Mouse (Mus musculus): ENCODE measurements around the gene Cecr2.

Cecr2 gene

GRCm38 (mm10) chr6:120667911-120668310 is 1.7 kb downstream of the Cecr2 start:
- DNase-seq (ENCODE audit: low spot score in 2 of 2) = no peak

DNA sequence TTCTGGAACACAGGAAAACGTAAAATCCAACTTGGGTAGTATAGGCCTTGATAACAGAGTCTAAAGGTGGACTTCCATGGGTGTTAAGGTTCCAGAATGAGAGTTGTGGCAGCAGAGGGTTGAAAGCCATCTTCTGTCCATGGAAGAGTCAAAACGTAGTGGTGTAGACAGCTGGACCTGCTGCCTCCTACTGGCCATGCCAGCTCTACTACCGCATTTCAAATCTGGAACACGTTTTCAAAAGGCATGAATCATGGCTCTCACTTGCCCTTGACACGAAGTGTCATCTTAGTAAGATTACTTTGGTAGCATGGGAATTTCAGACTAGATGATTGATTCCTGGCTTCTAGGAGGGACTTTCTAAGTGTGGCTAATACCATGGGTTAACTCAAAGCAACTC is 8.0 kb downstream of the Cecr2 start:
- DNase-seq (ENCODE audit: low spot score in 2 of 2) = no peak

GRCm38 (mm10) chr6:120674881-120675280 is 8.7 kb downstream of the Cecr2 start:
- no peak for DNase-seq (ENCODE audit: low spot score in 2 of 2)

DNA sequence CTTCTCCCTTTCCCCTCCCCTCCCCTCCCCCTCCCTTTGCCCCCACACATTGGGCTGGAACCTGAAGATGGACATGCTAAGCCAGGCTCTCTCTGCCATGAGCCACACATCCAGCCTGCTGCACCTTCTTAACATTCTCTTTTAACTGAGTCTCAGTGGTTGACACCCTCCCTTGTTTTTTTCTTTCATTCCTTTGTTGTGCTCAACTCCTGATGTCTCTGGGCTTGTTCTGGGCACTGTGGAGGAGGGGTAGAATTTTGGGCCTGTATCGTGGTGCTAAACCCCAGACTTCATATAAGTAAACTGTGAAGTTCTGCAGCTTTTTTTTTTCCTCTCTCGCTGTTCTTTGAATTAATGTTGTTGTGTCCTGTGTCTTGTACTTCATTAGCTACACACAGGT is 9.8 kb downstream of the Cecr2 start:
- DNase-seq (ENCODE audit: low spot score in 2 of 2) = no peak

GRCm38 (mm10) chr6:120683351-120683750 is 17.2 kb downstream of the Cecr2 start:
- no peak for DNase-seq (ENCODE audit: low spot score in 2 of 2)

GRCm38 (mm10) chr6:120684750-120685149 is 18.6 kb downstream of the Cecr2 start:
- no peak for DNase-seq (ENCODE audit: low spot score in 2 of 2)

GRCm38 (mm10) chr6:120686872-120687650 is 20.9 kb downstream of the Cecr2 start:
- DNase-seq (ENCODE audit: low spot score in 2 of 2) = no peak

- DNase-seq (ENCODE audit: low spot score in 2 of 2) = no peak
These were observed 34.1 kb downstream of the Cecr2 start for GRCm38 (mm10) chr6:120700221-120700620.

- DNase-seq (ENCODE audit: low spot score in 2 of 2) = no peak
These were observed 38.2 kb downstream of the Cecr2 start for GRCm38 (mm10) chr6:120704376-120704775.

GRCm38 (mm10) chr6:120708759-120709158 is 42.6 kb downstream of the Cecr2 start:
- DNase-seq (ENCODE audit: low spot score in 2 of 2) = no peak

GRCm38 (mm10) chr6:120714806-120715205 is 48.6 kb downstream of the Cecr2 start:
- no peak for DNase-seq (ENCODE audit: low spot score in 2 of 2)

- no peak for DNase-seq (ENCODE audit: low spot score in 2 of 2)
These were observed 49.1 kb downstream of the Cecr2 start for GRCm38 (mm10) chr6:120715227-120715626.

DNA sequence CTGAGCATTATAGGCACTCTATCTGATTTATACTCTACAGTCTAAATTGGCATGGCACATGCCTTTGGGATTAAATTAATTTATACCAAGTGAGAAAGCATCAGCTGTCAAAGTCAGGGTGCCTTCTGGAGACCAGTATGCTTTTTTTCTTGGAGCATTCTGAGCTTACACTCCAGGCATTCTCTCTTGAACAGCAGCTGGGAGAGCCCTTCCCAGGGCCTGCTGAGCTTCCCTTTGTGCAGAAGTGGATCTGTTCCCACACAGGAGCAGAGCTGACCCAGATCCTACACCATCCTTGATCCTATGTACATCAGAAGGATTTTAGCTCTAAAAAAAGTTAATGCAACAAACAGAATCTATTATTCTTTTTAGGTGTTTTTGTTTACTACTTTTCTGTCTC is 49.7 kb downstream of the Cecr2 start:
- no peak for DNase-seq (ENCODE audit: low spot score in 2 of 2)

DNA sequence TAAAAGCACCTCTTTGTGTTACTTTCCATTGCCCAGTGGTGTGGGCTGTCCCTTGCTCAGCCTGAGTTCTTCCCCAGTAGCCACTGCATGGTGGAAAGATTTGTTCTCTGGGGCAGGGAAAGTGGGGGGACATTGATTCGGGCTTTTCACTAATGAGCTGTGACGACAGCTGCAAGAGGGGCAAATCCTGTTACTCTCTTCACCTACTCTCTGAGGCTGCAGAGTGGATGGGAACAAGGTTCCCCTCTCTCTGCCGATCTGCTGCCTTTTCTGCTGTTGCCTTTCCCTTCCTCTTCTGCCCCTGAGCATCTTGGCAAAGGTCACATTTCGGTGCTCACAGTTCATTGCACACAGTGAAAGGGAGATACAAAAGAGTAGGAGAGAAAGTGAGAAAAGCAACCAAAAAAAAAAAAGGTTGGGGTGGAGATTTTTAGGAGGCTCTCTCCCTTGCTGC is 50.4 kb downstream of the Cecr2 start:
- no peak for DNase-seq (ENCODE audit: low spot score in 2 of 2)

DNA sequence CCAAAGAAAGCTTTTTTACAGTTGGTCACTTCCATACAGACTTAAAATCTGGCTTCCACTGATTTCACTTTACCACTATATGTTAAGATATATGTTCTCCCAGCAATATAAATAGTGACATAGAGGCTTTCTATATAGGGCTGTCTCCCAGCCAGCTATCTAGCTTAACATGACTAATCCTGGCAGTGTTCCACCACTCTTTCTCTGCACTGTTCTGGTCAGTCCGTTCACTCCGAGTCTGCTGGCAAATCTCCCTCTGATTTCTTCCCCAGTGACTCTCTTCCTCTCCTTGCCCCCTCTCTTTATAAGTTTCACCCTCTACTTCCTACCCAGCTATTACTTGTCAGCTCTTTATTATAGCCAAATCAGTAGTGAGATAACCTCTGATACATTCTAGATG is 59.8 kb downstream of the Cecr2 start:
- DNase-seq (ENCODE audit: low spot score in 2 of 2) = no peak

DNA sequence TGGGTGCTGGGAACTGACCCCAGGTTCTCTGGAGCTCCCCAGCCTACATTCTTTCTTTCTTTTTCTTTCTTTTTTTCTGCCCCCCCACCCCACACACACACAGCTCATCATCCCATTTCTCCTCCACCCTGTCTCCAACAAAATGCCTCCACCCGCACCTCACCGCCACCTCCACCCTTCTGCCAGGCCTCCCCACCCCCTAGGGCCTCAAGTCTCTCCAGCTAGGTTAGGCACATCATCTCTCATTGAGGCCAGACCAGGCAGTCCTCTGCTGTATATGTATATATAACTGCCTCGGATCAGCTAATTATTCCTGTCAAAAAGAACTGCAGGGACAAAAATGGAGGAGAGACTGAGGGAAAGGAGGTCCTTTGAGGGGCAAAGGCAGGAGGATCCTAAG is 69.8 kb downstream of the Cecr2 start:
- no peak for DNase-seq (ENCODE audit: low spot score in 2 of 2)

DNA sequence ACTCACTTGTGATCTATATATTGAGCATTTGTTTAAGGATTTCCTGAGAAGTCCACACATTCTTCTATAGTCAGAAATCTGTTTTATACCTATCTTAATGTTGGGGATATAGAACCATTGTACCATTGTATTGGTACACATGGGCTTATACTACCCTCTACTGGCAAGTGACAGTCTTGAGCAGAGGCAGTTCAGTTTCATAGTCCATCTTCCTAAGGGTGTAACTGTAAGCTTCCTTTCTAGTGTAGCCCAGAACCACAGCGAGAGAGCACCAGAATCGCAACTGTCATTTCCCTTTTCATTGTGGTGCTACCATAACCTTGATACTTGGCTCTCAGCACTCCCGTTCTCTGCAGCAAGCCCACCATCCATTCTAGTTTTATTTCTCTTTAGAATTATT is 70.4 kb downstream of the Cecr2 start:
- DNase-seq (ENCODE audit: low spot score in 2 of 2) = peak in 1 of 2 experiments; percentile 54

DNA sequence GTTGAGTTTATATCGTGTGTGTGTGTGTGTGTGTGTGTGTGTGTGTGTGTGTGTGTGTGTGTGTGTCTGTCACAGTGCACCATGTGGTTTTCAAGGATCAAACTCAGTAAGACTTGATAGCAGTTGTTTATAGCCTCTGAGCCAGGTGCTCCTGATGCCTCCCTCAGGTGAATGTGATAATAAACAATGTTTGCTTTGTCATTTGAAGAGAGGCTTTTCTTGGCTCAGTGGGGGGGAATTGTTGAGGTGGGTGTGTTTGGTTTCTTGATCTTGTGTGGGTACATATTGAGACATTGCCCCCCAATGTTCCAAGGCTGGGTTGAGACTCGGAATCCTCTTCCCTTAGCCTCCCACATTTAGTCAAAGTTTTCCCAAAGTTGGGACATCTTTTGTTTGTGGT is 77.0 kb downstream of the Cecr2 start:
- no peak for DNase-seq (ENCODE audit: low spot score in 2 of 2)

DNA sequence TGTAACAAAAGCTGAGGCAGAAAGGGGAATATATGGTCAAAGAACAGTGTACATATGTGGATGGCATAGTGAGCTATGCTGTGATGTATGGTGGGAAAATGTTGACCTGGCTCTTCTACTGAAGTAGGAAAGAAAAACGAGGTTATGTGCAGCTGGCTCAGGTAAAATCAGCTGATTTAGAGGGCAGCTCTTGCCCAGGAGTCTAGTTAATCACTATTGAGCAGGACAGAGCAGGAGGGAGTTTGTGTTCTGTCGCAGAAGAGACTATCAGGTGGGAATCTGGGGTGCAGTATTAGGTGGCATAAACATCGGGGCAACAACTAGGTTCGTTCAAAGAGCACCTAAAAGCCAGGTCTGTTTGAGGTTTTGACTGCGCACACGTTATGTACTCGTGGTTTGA is 78.1 kb downstream of the Cecr2 start:
- no peak for DNase-seq (ENCODE audit: low spot score in 2 of 2)

GRCm38 (mm10) chr6:120746416-120746815 is 80.2 kb downstream of the Cecr2 start:
- no peak for DNase-seq (ENCODE audit: low spot score in 2 of 2)

- DNase-seq (ENCODE audit: low spot score in 2 of 2) = no peak
These were observed 95.0 kb downstream of the Cecr2 start for GRCm38 (mm10) chr6:120761151-120761550.

DNA sequence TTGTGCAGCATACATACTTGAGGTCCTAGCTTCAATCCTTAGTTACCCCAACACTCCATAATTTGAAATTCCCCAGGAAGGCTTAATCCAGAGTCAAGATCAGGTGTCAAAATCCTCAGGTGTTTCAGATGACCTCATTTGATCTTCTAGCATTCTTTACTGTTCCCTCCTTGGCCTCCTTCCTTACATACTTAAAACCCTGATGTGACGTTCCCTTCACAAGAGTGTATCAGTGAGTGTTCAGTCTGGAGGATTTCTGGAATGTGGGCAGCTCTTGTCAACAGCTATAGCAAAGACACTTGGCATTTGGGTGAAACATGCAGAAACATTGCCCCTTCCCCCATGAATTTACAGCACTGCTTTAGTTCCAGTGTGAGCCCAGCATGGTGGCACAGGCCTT is 103.8 kb downstream of the Cecr2 start:
- DNase-seq (ENCODE audit: low spot score in 2 of 2) = no peak

- no peak for DNase-seq (ENCODE audit: low spot score in 2 of 2)
These were observed 105.2 kb downstream of the Cecr2 start for GRCm38 (mm10) chr6:120771366-120771765.

- DNase-seq (ENCODE audit: low spot score in 2 of 2) = no peak
These were observed 105.9 kb downstream of the Cecr2 start for GRCm38 (mm10) chr6:120772025-120772424.
